Mouse (Mus musculus) MEL (cell line): ENCODE measurements around the gene Ccdc141. TPM values are rescaled to one million over a fixed set of nuclear protein-coding genes. Genes with fewer than 3 reads are reported as not detected.
A peak's percentile ranks its signal among the peaks of the same experiment; 100 is the strongest.

ENCODE experiments used
- DNase-seq: peaks from one replicate; pipeline ENCODE4 v3.0.0; 2011; ENCODE audit warnings: low read depth, low spot score
- H3K27ac ChIP-seq: 2 replicates; pipeline ENCODE4 v1.5.1; 2012; ENCODE audit warnings: low read depth, mild to moderate bottlenecking, control low read depth, low read length, moderate library complexity; ENCODE audit not compliant: control insufficient read depth
- H3K27me3 ChIP-seq, 2 experiments: fragments of 150-350 bp in 1 of 2; sonication (generic) in 1 of 2; 2 replicates each; pipeline ENCODE4 v1.6.1; 2012; ENCODE audit warnings: low read length in 2 of 2, mild to moderate bottlenecking in 2 of 2, improper control_type of control experiment in 1 of 2, moderate library complexity in 1 of 2; ENCODE audit not compliant: insufficient read depth in 2 of 2, control insufficient read depth in 1 of 2
- H3K36me3 ChIP-seq, 2 experiments: 2 replicates each; pipeline ENCODE4 v1.6.1; 2012 to 2014; ENCODE audit warnings: low read length in 2 of 2, improper control_type of control experiment in 1 of 2, inconsistent platforms in 1 of 2, mild to moderate bottlenecking in 1 of 2; ENCODE audit not compliant: insufficient read depth in 2 of 2, control insufficient read depth in 1 of 2
- H3K4me1 ChIP-seq, 2 experiments: fragments of 150-350 bp in 1 of 2; sonication (generic) in 1 of 2; 2 replicates each; pipeline ENCODE4 v1.6.1; 2012; ENCODE audit warnings: low read length in 2 of 2, improper control_type of control experiment in 1 of 2, mild to moderate bottlenecking in 1 of 2; ENCODE audit not compliant: insufficient read depth in 2 of 2, control insufficient read depth in 1 of 2
- H3K4me3 ChIP-seq, 2 experiments: fragments of 150-350 bp in 1 of 2; sonication (generic) in 1 of 2; 2 replicates each; pipeline ENCODE4 v1.5.1; 2012; ENCODE audit warnings: low read depth in 2 of 2, low read length in 2 of 2, mild to moderate bottlenecking in 2 of 2, moderate library complexity in 2 of 2, control low read depth in 1 of 2, improper control_type of control experiment in 1 of 2; ENCODE audit not compliant: control insufficient read depth in 1 of 2, insufficient read depth in 1 of 2
- H3K79me2 ChIP-seq: 2 replicates; pipeline ENCODE4 v1.6.1; 2012; ENCODE audit warnings: mild to moderate bottlenecking, low read length, moderate library complexity; ENCODE audit not compliant: control insufficient read depth, poor library complexity, insufficient read depth
- H3K9ac ChIP-seq: 2 replicates; pipeline ENCODE4 v1.6.1; 2012; ENCODE audit warnings: low read depth, mild to moderate bottlenecking, control low read depth, low read length, moderate library complexity; ENCODE audit not compliant: control insufficient read depth, poor library complexity, severe bottlenecking
- H3K9me3 ChIP-seq: fragments of 150-350 bp; sonication (generic); replicated peaks from 2 replicates; pipeline ENCODE4 v1.6.1; 2012; ENCODE audit warnings: mild to moderate bottlenecking, low read length, improper control_type of control experiment, moderate library complexity; ENCODE audit not compliant: insufficient read depth
- BHLHE40 ChIP-seq: IDR thresholded peaks from 2 replicates; pipeline ENCODE4 v1.6.1; 2012; ENCODE audit warnings: low read depth, mild to moderate bottlenecking, inconsistent platforms, low read length, improper control_type of control experiment, borderline replicate concordance
- CHD2 ChIP-seq: IDR thresholded peaks from 2 replicates; pipeline ENCODE4 v1.6.1; 2011; ENCODE audit warnings: low read length, improper control_type of control experiment
- CTCF ChIP-seq, 3 experiments: IDR thresholded peaks in 2 of 3; conservative IDR thresholded peaks in 1 of 3; 2 replicates each; pipeline ENCODE4 v1.5.1; 2011 to 2012; ENCODE audit warnings: low read length in 3 of 3, low read depth in 2 of 3, mild to moderate bottlenecking in 2 of 3, improper control_type of control experiment in 1 of 3, inconsistent platforms in 1 of 3, mixed read lengths in 1 of 3, moderate library complexity in 1 of 3; ENCODE audit not compliant: control insufficient read depth in 1 of 3, insufficient read depth in 1 of 3, poor library complexity in 1 of 3, severe bottlenecking in 1 of 3
- ELF1 ChIP-seq: IDR thresholded peaks from 2 replicates; pipeline ENCODE4 v1.6.1; 2014; ENCODE audit warnings: low read depth, mild to moderate bottlenecking, inconsistent platforms, low read length, improper control_type of control experiment, moderate library complexity
- EP300 ChIP-seq, 2 experiments: IDR thresholded peaks; 2 replicates each; pipeline ENCODE4 v1.6.1; 2011; ENCODE audit warnings: improper control_type of control experiment in 2 of 2, low read length in 2 of 2, low read depth in 1 of 2, mild to moderate bottlenecking in 1 of 2
- ETS1 ChIP-seq: IDR thresholded peaks from 2 replicates; pipeline ENCODE4 v1.6.1; 2012; ENCODE audit warnings: low read depth, mild to moderate bottlenecking, inconsistent platforms, low read length, improper control_type of control experiment, moderate library complexity
- GATA1 ChIP-seq: IDR thresholded peaks from 2 replicates; pipeline ENCODE4 v1.6.1; 2011; ENCODE audit warnings: low read depth, low read length, improper control_type of control experiment
- HCFC1 ChIP-seq: IDR thresholded peaks from 2 replicates; pipeline ENCODE4 v1.6.1; 2012; ENCODE audit warnings: low read depth, mild to moderate bottlenecking, inconsistent platforms, low read length, improper control_type of control experiment, moderate library complexity
- MAZ ChIP-seq: IDR thresholded peaks from 2 replicates; pipeline ENCODE4 v1.6.1; 2012; ENCODE audit warnings: low read depth, mild to moderate bottlenecking, inconsistent platforms, low read length, improper control_type of control experiment
- MYB ChIP-seq: IDR thresholded peaks from 2 replicates; pipeline ENCODE4 v1.6.1; 2011; ENCODE audit warnings: mild to moderate bottlenecking, low read depth, low read length, improper control_type of control experiment
- NRF1 ChIP-seq: IDR thresholded peaks from 2 replicates; pipeline ENCODE4 v1.6.1; 2014; ENCODE audit warnings: low read depth, mild to moderate bottlenecking, inconsistent platforms, low read length, improper control_type of control experiment, moderate library complexity; ENCODE audit not compliant: poor library complexity, insufficient read depth, severe bottlenecking
- POLR2A ChIP-seq, 2 experiments: IDR thresholded peaks; 2 replicates each; pipeline ENCODE4 v1.6.1; 2011 to 2012; ENCODE audit warnings: low read length in 2 of 2, mild to moderate bottlenecking in 2 of 2, control low read depth in 1 of 2, improper control_type of control experiment in 1 of 2, low read depth in 1 of 2, moderate library complexity in 1 of 2; ENCODE audit not compliant: control insufficient read depth in 1 of 2, insufficient read depth in 1 of 2, poor library complexity in 1 of 2
- POLR2AphosphoS5 ChIP-seq: IDR thresholded peaks from 2 replicates; pipeline ENCODE4 v1.6.1; 2012; ENCODE audit warnings: low read depth, borderline replicate concordance, mild to moderate bottlenecking, inconsistent platforms, low read length, moderate library complexity, mixed read lengths
- RAD21 ChIP-seq: IDR thresholded peaks from 2 replicates; pipeline ENCODE4 v1.6.1; 2011; ENCODE audit warnings: mild to moderate bottlenecking, low read depth, low read length, improper control_type of control experiment
- RCOR1 ChIP-seq: IDR thresholded peaks from 2 replicates; pipeline ENCODE4 v1.6.1; 2012; ENCODE audit warnings: low read depth, mild to moderate bottlenecking, inconsistent platforms, low read length, improper control_type of control experiment
- SIN3A ChIP-seq: IDR thresholded peaks from 2 replicates; pipeline ENCODE4 v1.6.1; 2012; ENCODE audit warnings: low read length, improper control_type of control experiment, inconsistent platforms
- SMC3 ChIP-seq: IDR thresholded peaks from 2 replicates; pipeline ENCODE4 v1.6.1; 2011; ENCODE audit warnings: low read depth, low read length, improper control_type of control experiment
- TAL1 ChIP-seq: IDR thresholded peaks from 2 replicates; pipeline ENCODE4 v1.6.1; 2012; ENCODE audit warnings: mild to moderate bottlenecking, inconsistent platforms, low read length, moderate library complexity, mixed read lengths
- TBP ChIP-seq: IDR thresholded peaks from 2 replicates; pipeline ENCODE4 v1.8.0; 2011; ENCODE audit warnings: low read depth, low read length, improper control_type of control experiment
- TCF12 ChIP-seq: IDR thresholded peaks from 2 replicates; pipeline ENCODE4 v1.6.1; 2014; ENCODE audit warnings: low read depth, mild to moderate bottlenecking, inconsistent platforms, low read length, improper control_type of control experiment, moderate library complexity
- USF2 ChIP-seq, 2 experiments: IDR thresholded peaks; 2 replicates each; pipeline ENCODE4 v1.6.1; 2011 to 2012; ENCODE audit warnings: improper control_type of control experiment in 2 of 2, low read length in 2 of 2, borderline replicate concordance in 1 of 2, inconsistent platforms in 1 of 2, low read depth in 1 of 2, mild to moderate bottlenecking in 1 of 2; ENCODE audit not compliant: insufficient read depth in 1 of 2
- ZKSCAN1 ChIP-seq: IDR thresholded peaks from 2 replicates; pipeline ENCODE4 v1.6.1; 2012; ENCODE audit warnings: low read depth, mild to moderate bottlenecking, inconsistent platforms, low read length, improper control_type of control experiment, moderate library complexity
- polyA plus RNA-seq, 2 experiments: library from polyadenylated mRNA; stranded (reverse) in 1 of 2; unstranded in 1 of 2; fragments of >175 nt in 1 of 2; fragments of >200 nt in 1 of 2; gene quantifications; 2 replicates each; pipeline versions ENCODE4 v1.2.1 to v1.2.4; 2012; ENCODE audit warnings: low replicate concordance in 2 of 2, low read depth in 1 of 2; ENCODE audit not compliant: insufficient read length in 2 of 2, insufficient read depth in 1 of 2, missing spikeins in 1 of 2
- total RNA-seq: library from RNA; depleted of rRNA; stranded (reverse); fragments of 300-350 nt; gene quantifications from 2 replicates; pipeline ENCODE4 v1.2.3, GENCODE M21; 2012

Ccdc141 gene
- total and polyA plus RNA-seq, 3 experiments: 0.54 to 1.1 TPM; not detected in 1

DNA sequence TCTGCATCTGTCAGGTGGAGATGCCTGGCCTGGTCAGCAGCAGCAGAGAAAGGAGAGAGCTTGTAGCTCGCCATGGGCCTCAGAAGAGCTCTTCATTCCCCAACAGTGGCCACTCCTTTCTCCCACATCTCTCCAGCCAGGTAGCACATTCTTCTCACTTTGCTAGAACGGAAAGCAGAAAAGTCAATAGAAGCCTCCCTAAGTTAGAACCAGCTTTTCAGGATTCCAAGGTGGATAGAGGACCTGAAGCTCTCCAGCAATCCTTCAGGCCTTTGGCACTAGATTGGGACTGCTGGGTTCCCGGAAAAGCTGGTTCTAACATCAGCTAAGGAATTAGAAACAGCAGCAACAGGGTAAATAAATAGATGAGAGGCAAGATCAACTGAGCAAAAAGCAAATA is 8.3 kb downstream of the Ccdc141 start:
- no peak for TF ChIP-seq ZKSCAN1
- H3K36me3 ChIP-seq: no peaks in the 10 kb centered on the region
- no peaks in the 10 kb centered on the region for H3K9me3 ChIP-seq
- no peak overlapping the region for H3K9ac ChIP-seq
- H3K27ac ChIP-seq: no peak overlapping the region
- no peaks in the 10 kb centered on the region for H3K4me1 ChIP-seq
- no peaks in the 10 kb centered on the region for H3K79me2 ChIP-seq
- H3K4me3 ChIP-seq: no peak overlapping the region
- no peak for DNase-seq
- no peaks in the 10 kb centered on the region for H3K27me3 ChIP-seq

DNA sequence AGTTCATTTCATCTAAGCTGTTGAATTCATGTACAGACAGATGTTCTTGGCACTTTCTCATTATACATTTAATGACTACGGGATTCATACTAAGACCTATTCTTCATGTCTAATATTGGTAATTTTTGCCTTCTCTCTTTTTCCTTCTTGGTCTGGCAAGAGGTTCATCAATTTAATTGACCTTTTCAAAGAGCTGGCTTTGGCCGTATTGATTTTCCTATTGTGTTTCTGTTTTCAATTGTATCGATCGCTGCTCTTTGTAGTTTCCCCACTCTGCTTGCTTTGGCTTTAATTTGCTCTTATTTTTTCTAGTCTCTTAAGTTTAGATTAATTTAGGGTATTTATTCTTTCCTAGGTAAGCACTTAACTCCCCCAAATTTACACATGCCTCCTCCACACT is 12.9 kb downstream of the Ccdc141 start:
- Histone ChIP-seq H3K27ac (no peak overlapping the region), H3K4me1 (0 out of 4 replicates have a peak, but pooled peaks cover 0 to 2% of the 10 kb centered on the region in 2 experiments), H3K36me3 (peaks cover 0 to 2% of the 10 kb centered on the region in 2 experiments; a peak in 1 of 4 replicates), H3K27me3 (no peaks in the 10 kb centered on the region), H3K79me2 (no peaks in the 10 kb centered on the region), H3K9me3 (no peaks in the 10 kb centered on the region), H3K9ac (no peak overlapping the region), H3K4me3 (no peak overlapping the region)
- no peak for DNase-seq
- no peak for TF ChIP-seq POLR2AphosphoS5
- no peak for TF ChIP-seq ZKSCAN1
- no peak for TF ChIP-seq ELF1
- TF ChIP-seq USF2 (IDR thresholded peaks at IDR 0.05; ENCODE audit: borderline replicate concordance in 1 of 2, insufficient read depth in 1 of 2, low read depth in 1 of 2, low read length in 2 of 2): no peak
- TF ChIP-seq TCF12: no peak
- TF ChIP-seq TAL1: no peak
- no peak for TF ChIP-seq NRF1
- no peak for TF ChIP-seq MAZ
- TF ChIP-seq HCFC1: no peak
- no peak for TF ChIP-seq SMC3
- no peak for TF ChIP-seq CTCF (IDR thresholded peaks at IDR 0.05 in 2 of 3, conservative IDR thresholded peaks at IDR 0.05 in 1 of 3; ENCODE audit: control insufficient read depth in 1 of 3, insufficient read depth in 1 of 3, low read depth in 2 of 3, low read length in 3 of 3, poor library complexity in 1 of 3, severe bottlenecking in 1 of 3)
- TF ChIP-seq RAD21: no peak
- TF ChIP-seq CHD2: no peak
- no peak for TF ChIP-seq MYB

DNA sequence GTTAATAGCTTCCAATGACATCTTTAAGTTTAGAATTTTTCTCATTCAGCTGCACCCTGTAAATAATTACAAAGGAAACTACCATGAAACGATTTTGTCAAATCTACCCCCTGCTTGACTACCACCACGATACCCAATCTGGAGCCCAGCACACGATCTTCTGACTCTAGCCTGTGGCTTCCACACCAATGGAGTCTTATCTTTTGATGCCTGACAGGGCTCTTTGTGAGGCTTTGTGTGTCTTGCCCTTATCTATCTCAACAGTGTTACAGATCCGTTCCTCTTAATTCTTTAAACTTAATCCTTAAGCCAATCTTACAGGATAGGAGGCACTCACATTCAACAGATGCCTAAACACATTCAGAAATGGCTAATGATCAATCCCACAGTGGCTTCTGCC is 16.4 kb downstream of the Ccdc141 start:
- H3K27me3 ChIP-seq: no peaks in the 10 kb centered on the region
- H3K9ac ChIP-seq: no peak overlapping the region
- no peak overlapping the region for H3K4me3 ChIP-seq
- no peak for TF ChIP-seq TBP
- TF ChIP-seq GATA1: peak; percentile 87
- TF ChIP-seq POLR2AphosphoS5: no peak
- peak; percentile 49; the same call in 1 of the 2 replicates for TF ChIP-seq RCOR1
- 0 out of 2 replicates have a peak, but pooled peaks have one; percentile 23 for TF ChIP-seq BHLHE40
- peak; percentile 82 for TF ChIP-seq TCF12
- TF ChIP-seq SIN3A: no peak
- peak; percentile 64 for TF ChIP-seq TAL1
- peak; percentile 74 to 81 for TF ChIP-seq EP300 (IDR thresholded peaks at IDR 0.05; ENCODE audit: low read depth in 1 of 2, low read length in 2 of 2)
- peak; percentile 66; the same call in 1 of the 2 replicates for TF ChIP-seq ETS1
- no peak for TF ChIP-seq POLR2A (IDR thresholded peaks at IDR 0.05; ENCODE audit: control insufficient read depth in 1 of 2, insufficient read depth in 1 of 2, low read depth in 1 of 2, low read length in 2 of 2, poor library complexity in 1 of 2)
- H3K9me3 ChIP-seq: no peaks in the 10 kb centered on the region
- H3K27ac ChIP-seq: no peak overlapping the region
- H3K36me3 ChIP-seq: peaks cover 0 to 2% of the 10 kb centered on the region in 2 experiments; a peak in 1 of 4 replicates
- no peaks in the 10 kb centered on the region for H3K79me2 ChIP-seq
- 0 out of 4 replicates have a peak, but pooled peaks cover 0 to 2% of the 10 kb centered on the region in 2 experiments for H3K4me1 ChIP-seq
- DNase-seq: peak; percentile 65
